Mouse (Mus musculus) lung, adult 2 months (tissue): Measurements from ENCODE around the gene St6galnac5.

ENCODE experiments used
- CTCF ChIP-seq: fragments of 200-500 bp; IDR thresholded peaks from 2 replicates; pipeline ENCODE4 v1.5.1; 2011; ENCODE audit warnings: mild to moderate bottlenecking, low read length, control low read depth; ENCODE audit not compliant: insufficient read depth
- POLR2A ChIP-seq: fragments of 200-500 bp; IDR thresholded peaks from 2 replicates; pipeline ENCODE4 v1.6.1; 2011; ENCODE audit warnings: low read depth, mild to moderate bottlenecking, control low read depth, low read length, borderline replicate concordance; ENCODE audit errors: extremely low read depth

DNA sequence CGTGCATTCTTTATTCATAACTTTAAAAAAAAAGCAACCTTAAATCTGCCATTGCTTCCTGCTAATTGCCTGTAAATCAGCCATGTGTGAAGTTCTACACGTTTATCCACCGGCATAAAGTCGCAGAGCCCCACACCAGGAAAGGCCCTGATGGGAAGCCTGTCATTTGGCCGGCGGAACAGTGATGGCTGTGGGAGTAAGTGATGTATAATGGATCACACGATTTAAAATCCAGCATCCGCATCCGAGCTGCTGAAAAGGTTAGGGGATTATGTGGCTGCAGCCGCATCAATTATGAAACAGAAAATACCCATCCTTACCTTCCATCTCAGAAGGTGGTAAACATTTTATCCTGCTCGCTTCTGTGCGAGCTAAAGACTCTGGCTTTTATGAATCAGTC is 110.0 kb downstream of the St6galnac5 start:
- TF ChIP-seq CTCF: no peak
- no peak for TF ChIP-seq POLR2A
